Mouse (Mus musculus): ENCODE results near the gene Enho.

Gene Enho

GRCm38 (mm10) chr4:41628202-41628927 is 11.8 kb downstream of the Enho start:
- no peak for DNase-seq

- DNase-seq: peak; percentile 72 to 74
These were observed 18.1 kb downstream of the Enho start for GRCm38 (mm10) chr4:41622071-41622470.

GRCm38 (mm10) chr4:41618916-41619746 is 21.0 kb downstream of the Enho start:
- peak; percentile 91 to 92 for DNase-seq

- peak; percentile 66 to 77 for DNase-seq
These were observed 24.2 kb downstream of the Enho start for GRCm38 (mm10) chr4:41615661-41616599.

GRCm38 (mm10) chr4:41614156-41614555 is 26.0 kb downstream of the Enho start:
- peak; percentile 93 to 95 for DNase-seq

- peak; percentile 54 to 56 for DNase-seq
These were observed 28.0 kb downstream of the Enho start for GRCm38 (mm10) chr4:41612166-41612565.

GRCm38 (mm10) chr4:41610594-41610980 is 29.5 kb downstream of the Enho start:
- peak; percentile 56 to 66 for DNase-seq

- DNase-seq: peak; percentile 50 to 58
These were observed 30.2 kb downstream of the Enho start for GRCm38 (mm10) chr4:41609681-41610593.

- DNase-seq: no peak
These were observed 33.3 kb downstream of the Enho start for GRCm38 (mm10) chr4:41606784-41607183.

GRCm38 (mm10) chr4:41604476-41605396 is 35.4 kb downstream of the Enho start:
- peak; percentile 83 for DNase-seq

GRCm38 (mm10) chr4:41602818-41603217 is 37.3 kb downstream of the Enho start:
- DNase-seq: no peak

Data from cerebellum, postnatal 14 days (tissue).